Mouse (Mus musculus): Measurements from ENCODE around the gene Fer1l4. TPM values are rescaled to one million over a fixed set of nuclear protein-coding genes. Genes with fewer than 3 reads are reported as not detected.

Gene Fer1l4
- polyA plus RNA-seq, 1 experiment from 2014 or later, result not detected

DNA sequence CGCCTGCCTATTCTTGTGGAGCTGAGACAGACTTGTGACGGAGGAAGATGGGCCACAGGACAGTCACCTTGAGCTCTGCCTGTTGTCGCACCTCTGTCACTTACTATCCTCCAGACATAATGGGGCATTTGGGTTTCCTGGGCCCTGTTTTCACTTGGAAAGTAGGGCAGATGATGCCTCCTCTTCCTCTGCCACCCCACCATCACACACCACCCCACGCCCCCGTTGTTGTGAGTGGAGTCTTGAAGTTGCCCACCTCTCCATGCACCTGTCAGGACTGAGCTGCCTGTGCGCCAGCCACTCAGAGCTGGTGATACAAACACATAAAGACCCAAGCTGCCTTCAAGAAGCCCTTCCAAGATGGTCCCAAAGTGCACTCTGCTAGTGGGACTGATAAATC is 65.6 kb downstream of the Fer1l4 start:
- peaks cover 53% of the 10 kb centered on the region for H3K36me3 ChIP-seq (ENCODE audit: control insufficient read depth, insufficient read depth, low read length)
- H3K4me2 ChIP-seq (ENCODE audit: low read length), result no peak overlapping the region
- H3K9me3 ChIP-seq (ENCODE audit: control insufficient read depth, low read length), result no peaks in the 10 kb centered on the region
- no peak overlapping the region for H3K4me3 ChIP-seq (ENCODE audit: low read length)
- WGBS, result 100% methylated on average over 6 of the region's 6 CpGs
- no peak overlapping the region for H3K27ac ChIP-seq (ENCODE audit: low read depth, low read length)
- H3K27me3 ChIP-seq (replicated peaks; ENCODE audit: control insufficient read depth, insufficient read depth, low read length), result no peaks in the 10 kb centered on the region
- no peaks in the 10 kb centered on the region; the same call in 1 of the 2 replicates for H3K4me1 ChIP-seq (ENCODE audit: control insufficient read depth, insufficient read depth, low read depth, low read length)
- no peak for ATAC-seq
- no peak overlapping the region for H3K9ac ChIP-seq (ENCODE audit: low read depth, low read length)

GRCm38 (mm10) chr2:155985776-155986175 is 67.0 kb downstream of the Fer1l4 start:
- H3K4me3 ChIP-seq (ENCODE audit: low read length), result no peak overlapping the region
- H3K27me3 ChIP-seq (replicated peaks; ENCODE audit: control insufficient read depth, insufficient read depth, low read length), result no peaks in the 10 kb centered on the region
- H3K4me1 ChIP-seq (ENCODE audit: control insufficient read depth, insufficient read depth, low read depth, low read length), result no peaks in the 10 kb centered on the region
- no peak overlapping the region for H3K4me2 ChIP-seq (ENCODE audit: low read length)
- H3K9me3 ChIP-seq (ENCODE audit: control insufficient read depth, low read length), result no peaks in the 10 kb centered on the region
- ATAC-seq, result no peak
- peaks cover 54% of the 10 kb centered on the region for H3K36me3 ChIP-seq (ENCODE audit: control insufficient read depth, insufficient read depth, low read length)
- no peak overlapping the region for H3K27ac ChIP-seq (ENCODE audit: low read depth, low read length)
- no peak overlapping the region for H3K9ac ChIP-seq (ENCODE audit: low read depth, low read length)
- WGBS, result 92% methylated on average over 7 of the region's 7 CpGs

DNA sequence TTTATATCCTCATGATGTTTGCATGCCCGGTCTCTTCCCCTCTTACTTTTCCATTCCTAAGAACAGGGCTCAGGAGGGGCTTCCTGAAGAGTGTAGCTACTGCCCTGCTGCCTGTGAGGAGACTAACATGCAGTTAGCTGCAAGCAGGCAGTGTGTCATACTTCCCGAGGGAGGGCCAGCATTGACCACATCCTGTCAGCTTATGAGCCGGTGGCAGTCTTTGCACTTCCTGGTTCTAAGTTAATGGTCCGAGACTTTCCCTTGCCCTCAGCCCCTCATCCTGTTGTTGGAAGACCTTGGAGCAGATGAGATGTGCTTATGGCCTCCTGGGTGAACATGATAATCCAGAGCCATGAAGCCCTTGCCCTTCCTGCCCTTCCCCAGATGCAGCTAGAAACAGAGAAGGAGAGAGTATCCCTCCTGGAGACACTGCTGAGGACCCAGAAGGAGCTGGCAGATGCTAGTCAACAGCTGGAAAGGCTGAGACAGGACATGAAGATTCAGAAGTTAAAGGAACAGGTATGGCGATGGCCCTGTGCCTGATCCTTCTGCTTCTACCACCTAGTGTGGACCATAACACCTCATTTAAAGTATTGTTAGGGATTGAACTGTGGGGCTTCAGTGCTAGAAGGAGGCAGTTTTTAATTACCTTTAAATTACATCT is 73.3 kb downstream of the Fer1l4 start:
- peaks cover 48% of the 10 kb centered on the region for H3K36me3 ChIP-seq (ENCODE audit: control insufficient read depth, insufficient read depth, low read length)
- H3K27me3 ChIP-seq (replicated peaks; ENCODE audit: control insufficient read depth, insufficient read depth, low read length), result no peaks in the 10 kb centered on the region
- H3K9me3 ChIP-seq (ENCODE audit: control insufficient read depth, low read length), result no peaks in the 10 kb centered on the region
- H3K4me2 ChIP-seq (ENCODE audit: low read length), result no peak overlapping the region
- H3K27ac ChIP-seq (ENCODE audit: low read depth, low read length), result no peak overlapping the region
- no peak overlapping the region for H3K4me3 ChIP-seq (ENCODE audit: low read length)
- 91% methylated on average over 5 of the region's 5 CpGs for WGBS
- no peaks in the 10 kb centered on the region for H3K4me1 ChIP-seq (ENCODE audit: control insufficient read depth, insufficient read depth, low read depth, low read length)
- H3K9ac ChIP-seq (ENCODE audit: low read depth, low read length), result no peak overlapping the region
- ATAC-seq, result no peak

DNA sequence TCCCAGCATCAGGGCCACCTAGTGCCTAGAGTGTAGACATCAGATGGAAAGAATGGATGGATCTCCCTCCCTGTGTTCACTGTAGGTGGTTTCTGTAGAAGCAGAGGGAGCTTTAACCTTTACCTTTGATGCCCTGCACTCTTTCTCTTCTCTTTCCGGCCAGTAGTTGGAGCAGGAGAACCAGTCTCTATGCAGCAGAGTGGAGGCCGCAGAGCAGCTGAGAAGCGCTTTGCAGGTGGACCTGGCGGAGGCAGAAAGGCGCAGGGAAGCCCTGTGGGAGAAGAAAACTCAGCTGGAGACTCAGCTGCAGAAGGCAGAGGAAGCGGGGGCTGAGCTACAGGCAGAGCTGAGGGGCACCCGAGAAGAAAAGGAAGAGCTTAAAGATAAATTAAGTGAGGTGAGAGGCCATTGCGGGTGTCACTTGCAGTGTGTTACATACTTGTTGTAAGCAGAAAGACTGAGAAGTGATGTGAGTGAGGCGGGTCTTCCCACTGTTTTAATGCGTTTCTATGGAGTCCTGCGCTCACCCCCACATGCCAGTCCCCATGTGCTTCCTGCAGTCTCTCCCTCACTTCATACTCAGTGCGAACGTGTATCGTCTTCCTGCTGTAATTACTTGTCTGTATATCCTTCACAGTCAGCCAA is 78.5 kb downstream of the Fer1l4 start:
- peaks cover 40% of the 10 kb centered on the region for H3K36me3 ChIP-seq (ENCODE audit: control insufficient read depth, insufficient read depth, low read length)
- no peaks in the 10 kb centered on the region for H3K27me3 ChIP-seq (replicated peaks; ENCODE audit: control insufficient read depth, insufficient read depth, low read length)
- H3K9ac ChIP-seq (ENCODE audit: low read depth, low read length), result no peak overlapping the region
- H3K4me2 ChIP-seq (ENCODE audit: low read length), result no peak overlapping the region
- no peaks in the 10 kb centered on the region for H3K9me3 ChIP-seq (ENCODE audit: control insufficient read depth, low read length)
- 81% methylated on average over 14 of the region's 14 CpGs for WGBS
- H3K27ac ChIP-seq (ENCODE audit: low read depth, low read length), result no peak overlapping the region
- no peak overlapping the region for H3K4me3 ChIP-seq (ENCODE audit: low read length)
- H3K4me1 ChIP-seq (ENCODE audit: control insufficient read depth, insufficient read depth, low read depth, low read length), result no peaks in the 10 kb centered on the region
- ATAC-seq, result no peak

DNA sequence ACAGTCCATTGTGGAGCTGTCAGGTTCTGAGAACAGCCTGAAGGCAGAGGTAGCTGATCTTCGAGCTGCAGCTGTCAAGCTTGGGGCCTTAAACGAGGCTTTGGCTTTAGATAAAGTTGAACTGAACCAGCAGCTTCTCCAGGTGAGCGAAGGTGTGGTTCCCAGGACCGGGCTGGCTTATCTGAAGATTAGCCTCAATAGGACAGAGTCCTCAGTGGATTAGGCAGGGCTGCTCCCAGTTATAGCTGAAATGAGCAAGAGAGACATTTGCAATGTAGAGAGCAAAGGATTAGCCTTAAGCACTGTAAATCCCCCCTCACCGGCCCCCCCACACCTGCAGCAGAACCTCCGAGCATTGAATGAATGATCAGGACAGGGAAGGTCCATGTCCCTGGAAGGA is 79.4 kb downstream of the Fer1l4 start:
- Histone ChIP-seq H3K9ac (ENCODE audit: low read depth, low read length) (no peak overlapping the region), H3K4me2 (ENCODE audit: low read length) (no peak overlapping the region), H3K4me1 (ENCODE audit: control insufficient read depth, insufficient read depth, low read depth, low read length) (no peaks in the 10 kb centered on the region), H3K27me3 (replicated peaks; ENCODE audit: control insufficient read depth, insufficient read depth, low read length) (no peaks in the 10 kb centered on the region), H3K9me3 (ENCODE audit: control insufficient read depth, low read length) (no peaks in the 10 kb centered on the region), H3K4me3 (ENCODE audit: low read length) (no peak overlapping the region), H3K27ac (ENCODE audit: low read depth, low read length) (no peak overlapping the region), H3K36me3 (ENCODE audit: control insufficient read depth, insufficient read depth, low read length) (peaks cover 45% of the 10 kb centered on the region)
- no peak for ATAC-seq
- 90% methylated on average over 6 of the region's 6 CpGs for WGBS

Other genes starting within 250 kb of the Fer1l4 start
- 43.6 and 47.5 TPM in 2 replicates for gene BC029722, start 233.5 kb downstream of the Fer1l4 start, polyA plus RNA-seq (2015; fragmentation: Nextera tagmentation; extraction: Ambion mirVana)
- gene Eif6, start 226.0 kb downstream of the Fer1l4 start, polyA plus RNA-seq (2015; fragmentation: Nextera tagmentation; extraction: Ambion mirVana), result 151 TPM in 2 replicates
- gene Fam83c, start 218.1 kb downstream of the Fer1l4 start, polyA plus RNA-seq (2015; fragmentation: Nextera tagmentation; extraction: Ambion mirVana), result 0.41 and 0.61 TPM in 2 replicates
- 66.3 and 74.9 TPM in 2 replicates for gene Uqcc1, start 122.6 kb downstream of the Fer1l4 start, polyA plus RNA-seq (2015; fragmentation: Nextera tagmentation; extraction: Ambion mirVana)
- not detected in 2 replicates for gene Gm15557, start 112.2 kb downstream of the Fer1l4 start, polyA plus RNA-seq (2015; fragmentation: Nextera tagmentation; extraction: Ambion mirVana)
- gene Gdf5, start 107.6 kb downstream of the Fer1l4 start, polyA plus RNA-seq (2015; fragmentation: Nextera tagmentation; extraction: Ambion mirVana), result 2.3 and 3.1 TPM in 2 replicates
- 11.5 and 14.0 TPM in 2 replicates for gene Cep250, start 96.5 kb downstream of the Fer1l4 start, polyA plus RNA-seq (2015; fragmentation: Nextera tagmentation; extraction: Ambion mirVana)
- gene 6430550D23Rik, start 45.0 kb downstream of the Fer1l4 start, polyA plus RNA-seq (2015; fragmentation: Nextera tagmentation; extraction: Ambion mirVana), result 1.4 and 2.5 TPM in 2 replicates
- 479 and 492 TPM in 2 replicates for gene Ergic3, start 44.9 kb downstream of the Fer1l4 start, polyA plus RNA-seq (2015; fragmentation: Nextera tagmentation; extraction: Ambion mirVana)
- gene Spag4, start 12.2 kb upstream of the Fer1l4 start, polyA plus RNA-seq (2015; fragmentation: Nextera tagmentation; extraction: Ambion mirVana), result 7.7 and 9.6 TPM in 2 replicates
- gene Cpne1, start 59.0 kb upstream of the Fer1l4 start, polyA plus RNA-seq (2015; fragmentation: Nextera tagmentation; extraction: Ambion mirVana), result 27.8 and 28.3 TPM in 2 replicates
- 19.3 and 27.6 TPM in 2 replicates for gene Rbm12, start 59.0 kb upstream of the Fer1l4 start, polyA plus RNA-seq (2015; fragmentation: Nextera tagmentation; extraction: Ambion mirVana)
- gene Gm28036, start 74.1 kb upstream of the Fer1l4 start, polyA plus RNA-seq (2015; fragmentation: Nextera tagmentation; extraction: Ambion mirVana), result 15.5 and 19.5 TPM in 2 replicates
- 393 and 432 TPM in 2 replicates for gene Romo1, start 91.1 kb upstream of the Fer1l4 start, polyA plus RNA-seq (2015; fragmentation: Nextera tagmentation; extraction: Ambion mirVana)
- gene Nfs1, start 91.2 kb upstream of the Fer1l4 start, polyA plus RNA-seq (2015; fragmentation: Nextera tagmentation; extraction: Ambion mirVana), result 37.7 and 39.9 TPM in 2 replicates
- gene Rbm39, start 127.3 kb upstream of the Fer1l4 start, polyA plus RNA-seq (2015; fragmentation: Nextera tagmentation; extraction: Ambion mirVana), result 369 and 377 TPM in 2 replicates
- gene Phf20, start 143.5 kb upstream of the Fer1l4 start, polyA plus RNA-seq (2015; fragmentation: Nextera tagmentation; extraction: Ambion mirVana), result 111 and 117 TPM in 2 replicates

Data from hindbrain, embryonic 16.5 days (tissue).